In the genomic region with DNA sequence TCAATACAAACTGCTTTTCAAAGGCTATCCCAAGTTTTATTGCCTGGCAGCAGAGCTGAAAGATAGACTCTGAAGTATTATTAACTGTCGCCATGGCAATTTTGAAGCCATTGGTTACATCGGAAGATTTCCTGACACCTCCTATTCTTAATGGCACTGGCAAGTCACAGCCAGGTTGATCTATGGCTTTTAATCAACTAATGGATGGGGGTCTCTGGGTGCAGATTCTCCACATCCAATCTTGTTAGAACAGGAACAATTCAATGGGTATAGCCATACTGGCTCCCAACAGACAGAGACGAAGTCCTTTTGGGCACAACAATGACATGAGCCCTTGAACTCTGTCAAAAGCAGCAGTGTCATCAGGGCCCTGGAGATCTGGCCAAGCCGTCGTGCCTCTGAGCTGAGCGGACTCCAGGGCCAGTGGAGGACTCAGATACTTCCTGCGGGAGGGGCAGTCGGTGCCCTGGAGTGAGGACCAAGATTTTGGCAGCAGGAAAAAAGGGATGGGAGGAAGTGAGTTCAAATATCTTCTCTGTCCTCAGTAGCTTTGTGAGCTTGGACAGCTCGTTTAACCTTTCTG, we compare ENCODE assay signal across 26 mouse cellular contexts.
DNase-seq lines count a peak whose midpoint lies in the region; ATAC-seq and TF ChIP-seq lines count a peak whose summit lies in the region.
"Had no signal": no experiment of that assay in that cellular context is flagged by ENCODE, and none has a peak within 500 bp of the region (broad histone marks: within the 10 kb centered on the region; RNA-seq: fewer than 3 reads in every experiment).

No protein-coding gene starts in this region.

- TF ChIP-seq CTCF in heart, adult 2 months (IDR thresholded peaks at IDR 0.05), result no peak

- no peak for ATAC-seq in midbrain, embryonic 11.5 days (ENCODE audit: low FRiP score)
- ATAC-seq in intestine, embryonic 16.5 days, result 0 out of 2 replicates have a peak, but pooled peaks have one; percentile 16
- ATAC-seq: forebrain, embryonic 13.5 days; hindbrain, postnatal 0 days; Patski had no signal

- TF ChIP-seq EP300 in heart, adult 2 months (IDR thresholded peaks at IDR 0.05; ENCODE audit: insufficient read depth, low read depth, low read length), result no peak

- H3K27me3 ChIP-seq in midbrain, embryonic 11.5 days (ENCODE audit: control insufficient read depth, insufficient read depth, low read length), result no peaks in the 10 kb centered on the region
- H3K27me3 ChIP-seq in midbrain, embryonic 10.5 days (ENCODE audit: low read depth, poor library complexity, severe bottlenecking), result no peaks in the 10 kb centered on the region
- H3K27me3 ChIP-seq in intestine, embryonic 16.5 days (replicated peaks; ENCODE audit: control insufficient read depth, insufficient read depth, low read length), result no peaks in the 10 kb centered on the region
- H3K27me3 ChIP-seq in heart, embryonic 10.5 days (ENCODE audit: insufficient read depth, poor library complexity, severe bottlenecking), result no peaks in the 10 kb centered on the region
- no peaks in the 10 kb centered on the region for H3K27me3 ChIP-seq in heart, adult 2 months (ENCODE audit: control insufficient read depth, insufficient read depth, low read length)
- H3K27me3 ChIP-seq: forebrain, embryonic 13.5 days; heart, embryonic 15.5 days; limb, embryonic 12.5 days; liver, embryonic 15.5 days; lung, embryonic 15.5 days; Patski; stomach, embryonic 15.5 days had no signal

- peak; percentile 73 to 86 for DNase-seq in adrenal gland, adult (ENCODE audit: inconsistent age in 2 of 2, low spot score in 1 of 2)
- no peak for DNase-seq in adrenal gland, adult 18-20 months (ENCODE audit: low spot score in 2 of 2)
- DNase-seq in midbrain, embryonic 11.5 days (ENCODE audit: low spot score, missing footprints), result peak; percentile 71
- DNase-seq in midbrain, embryonic 10.5 days (ENCODE audit: low spot score), result no peak
- peak; percentile 50 for DNase-seq in adrenal gland, postnatal 10 days
- DNase-seq in heart, embryonic 10.5 days (ENCODE audit: low spot score), result no peak
- no peak for DNase-seq in heart, adult 2 months
- DNase-seq: cerebellum, adult 2 months; cerebellum, postnatal 14 days; gastrocnemius, postnatal 10 days; kidney, adult 11 months; lung, postnatal 36 days; midbrain, embryonic 14.5 days; right cerebral cortex, postnatal 25 days had no signal

- no peaks in the 10 kb centered on the region for H3K79me2 ChIP-seq in heart, adult 2 months (replicated peaks; ENCODE audit: control insufficient read depth, insufficient read depth, low read length)

- WGBS in midbrain, embryonic 11.5 days, result 77% methylated on average over 9 of the region's 9 CpGs
- WGBS in midbrain, embryonic 10.5 days, result 74% methylated on average over 9 of the region's 9 CpGs
- 65% methylated on average over 9 of the region's 9 CpGs for WGBS in intestine, embryonic 16.5 days
- WGBS in heart, embryonic 10.5 days, result 72% methylated on average over 9 of the region's 9 CpGs
- 67% methylated on average over 9 of the region's 9 CpGs for WGBS in heart, adult 2 months

- H3K27ac ChIP-seq in midbrain, embryonic 11.5 days (ENCODE audit: low read depth, low read length), result no peak overlapping the region
- H3K27ac ChIP-seq in midbrain, embryonic 10.5 days (replicated peaks), result no peak overlapping the region
- no peak overlapping the region for H3K27ac ChIP-seq in intestine, embryonic 16.5 days (ENCODE audit: low read length)
- no peak overlapping the region for H3K27ac ChIP-seq in heart, embryonic 10.5 days
- no peak overlapping the region for H3K27ac ChIP-seq in heart, adult 2 months
- H3K27ac ChIP-seq: forebrain, embryonic 13.5 days; heart, embryonic 15.5 days; hindbrain, postnatal 0 days; kidney, postnatal 0 days; left cerebral cortex, adult 2 months; limb, embryonic 12.5 days; liver, embryonic 15.5 days; lung, embryonic 15.5 days; stomach, embryonic 15.5 days had no signal

- intact Hi-C loops in heart, adult 2 months (cut with DNase I), result no loop called here

- no peaks in the 10 kb centered on the region for H3K9me3 ChIP-seq in midbrain, embryonic 11.5 days (ENCODE audit: control insufficient read depth, low read length)
- H3K9me3 ChIP-seq in midbrain, embryonic 10.5 days (replicated peaks), result no peaks in the 10 kb centered on the region
- no peaks in the 10 kb centered on the region for H3K9me3 ChIP-seq in intestine, embryonic 16.5 days (ENCODE audit: control insufficient read depth, low read length)
- no peaks in the 10 kb centered on the region for H3K9me3 ChIP-seq in heart, embryonic 10.5 days
- H3K9me3 ChIP-seq: forebrain, embryonic 13.5 days; heart, embryonic 15.5 days; limb, embryonic 12.5 days; liver, embryonic 15.5 days; lung, embryonic 15.5 days; stomach, embryonic 15.5 days had no signal

- no peak overlapping the region for H3K4me2 ChIP-seq in midbrain, embryonic 11.5 days
- H3K4me2 ChIP-seq in intestine, embryonic 16.5 days (ENCODE audit: low read depth, low read length), result no peak overlapping the region
- H3K4me2 ChIP-seq: forebrain, embryonic 13.5 days; heart, embryonic 15.5 days; limb, embryonic 12.5 days; liver, embryonic 15.5 days; lung, embryonic 15.5 days; stomach, embryonic 15.5 days had no signal

- TF ChIP-seq POLR2A in heart, adult 2 months (IDR thresholded peaks at IDR 0.05; ENCODE audit: insufficient read depth, low read depth, low read length), result no peak

- no peaks in the 10 kb centered on the region for H3K36me3 ChIP-seq in midbrain, embryonic 11.5 days (ENCODE audit: control insufficient read depth, insufficient read depth, low read length)
- no peaks in the 10 kb centered on the region for H3K36me3 ChIP-seq in midbrain, embryonic 10.5 days
- H3K36me3 ChIP-seq in intestine, embryonic 16.5 days (ENCODE audit: control insufficient read depth, insufficient read depth, low read length), result no peaks in the 10 kb centered on the region
- H3K36me3 ChIP-seq in heart, embryonic 10.5 days, result no peaks in the 10 kb centered on the region
- no peaks in the 10 kb centered on the region for H3K36me3 ChIP-seq in heart, adult 2 months (ENCODE audit: control insufficient read depth, insufficient read depth, low read length)
- H3K36me3 ChIP-seq: G1E; heart, embryonic 15.5 days; limb, embryonic 12.5 days; liver, embryonic 15.5 days; lung, embryonic 15.5 days; stomach, embryonic 15.5 days had no signal

- H3K4me3 ChIP-seq in midbrain, embryonic 11.5 days (ENCODE audit: low read depth, low read length), result no peak overlapping the region
- H3K4me3 ChIP-seq in midbrain, embryonic 10.5 days, result no peak overlapping the region
- no peak overlapping the region for H3K4me3 ChIP-seq in intestine, embryonic 16.5 days (ENCODE audit: low read length)
- no peak overlapping the region for H3K4me3 ChIP-seq in heart, embryonic 10.5 days
- no peak overlapping the region for H3K4me3 ChIP-seq in heart, adult 2 months
- H3K4me3 ChIP-seq: forebrain, embryonic 13.5 days; heart, embryonic 15.5 days; left cerebral cortex, adult 2 months; limb, embryonic 12.5 days; liver, embryonic 15.5 days; lung, embryonic 15.5 days; stomach, embryonic 15.5 days had no signal

- H3K4me1 ChIP-seq in midbrain, embryonic 11.5 days (ENCODE audit: control insufficient read depth, insufficient read depth, low read length), result no peaks in the 10 kb centered on the region
- H3K4me1 ChIP-seq in midbrain, embryonic 10.5 days, result peaks cover 26% of the 10 kb centered on the region
- H3K4me1 ChIP-seq in intestine, embryonic 16.5 days (ENCODE audit: control insufficient read depth, insufficient read depth, low read length), result no peaks in the 10 kb centered on the region
- no peaks in the 10 kb centered on the region for H3K4me1 ChIP-seq in heart, embryonic 10.5 days
- no peaks in the 10 kb centered on the region for H3K4me1 ChIP-seq in heart, adult 2 months (ENCODE audit: control insufficient read depth, insufficient read depth, low read length)
- H3K4me1 ChIP-seq: forebrain, embryonic 13.5 days; heart, embryonic 15.5 days; liver, embryonic 15.5 days; stomach, embryonic 15.5 days had no signal

- no peak overlapping the region for H3K9ac ChIP-seq in midbrain, embryonic 11.5 days (ENCODE audit: low read length)
- no peak overlapping the region for H3K9ac ChIP-seq in intestine, embryonic 16.5 days (ENCODE audit: low read depth, low read length)
- no peak overlapping the region for H3K9ac ChIP-seq in heart, adult 2 months (ENCODE audit: low read depth, low read length)
- H3K9ac ChIP-seq: forebrain, embryonic 13.5 days; heart, embryonic 15.5 days; limb, embryonic 12.5 days; liver, embryonic 15.5 days; lung, embryonic 15.5 days; stomach, embryonic 15.5 days had no signal

Comparison
In these comparisons a context has a peak if more than half of its experiments do, and no peak if none do; other contexts are left out.
1. DNase-seq: peak in adrenal gland, adult (2 of 2), midbrain, embryonic 11.5 days (single experiment) and adrenal gland, postnatal 10 days (single experiment); none in adrenal gland, adult 18-20 months (0 of 2), midbrain, embryonic 10.5 days (single experiment), heart, embryonic 10.5 days (single experiment) and heart, adult 2 months (0 of 2).